Mouse (Mus musculus): ENCODE measurements around the gene Gm49486.

Gene Gm49486

DNA sequence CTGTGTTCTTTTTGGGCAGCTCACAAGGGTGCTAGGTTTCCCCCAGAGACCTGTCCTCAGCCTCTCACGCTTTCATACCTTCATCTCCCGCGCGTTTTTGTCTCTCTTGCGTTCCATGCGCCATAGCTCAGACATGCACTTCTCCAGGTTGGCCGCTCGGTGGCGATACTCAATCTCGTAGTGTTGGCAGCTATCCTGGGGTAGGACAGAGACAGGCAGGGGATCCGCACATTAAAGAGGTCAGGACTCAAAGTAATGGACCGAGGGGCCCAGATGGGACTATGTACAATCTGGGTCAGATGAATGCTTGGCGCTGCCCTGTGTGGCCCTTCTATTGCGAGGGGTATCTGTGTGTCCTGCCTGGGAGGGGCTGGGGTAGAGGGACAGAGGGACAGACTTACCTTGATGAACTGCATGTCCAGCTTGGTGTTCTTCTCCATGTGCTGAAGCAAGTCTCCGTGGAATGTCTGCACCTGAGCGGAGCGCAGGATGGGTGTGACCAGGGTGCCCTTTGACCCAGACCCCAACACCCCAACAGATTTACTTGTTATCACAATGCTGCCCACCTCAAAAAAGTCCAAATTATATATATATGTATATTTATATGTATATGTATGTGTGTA, 42.0 kb downstream of the Gm49486 start:
- DNase-seq = peak; percentile 76

DNA sequence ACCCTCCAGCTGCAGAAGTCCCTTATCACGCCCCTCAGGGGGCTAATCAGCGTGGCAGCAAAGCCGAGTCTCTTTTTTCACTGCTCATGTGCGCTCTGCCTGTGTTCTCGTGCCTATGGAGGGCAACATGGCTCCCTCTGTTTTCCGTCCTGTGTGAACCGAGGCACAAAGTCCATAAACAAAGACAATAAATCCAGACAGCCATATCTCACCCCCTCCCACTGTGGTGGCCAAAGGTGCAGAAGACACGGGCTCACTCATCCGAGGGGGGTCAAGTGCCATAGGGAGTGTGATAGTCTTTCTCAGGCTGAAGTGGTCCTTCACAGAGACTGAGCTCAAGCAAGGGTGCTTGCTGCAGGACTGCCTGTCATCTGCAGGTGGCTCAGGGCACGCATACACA, 43.8 kb downstream of the Gm49486 start:
- DNase-seq = no peak

DNA sequence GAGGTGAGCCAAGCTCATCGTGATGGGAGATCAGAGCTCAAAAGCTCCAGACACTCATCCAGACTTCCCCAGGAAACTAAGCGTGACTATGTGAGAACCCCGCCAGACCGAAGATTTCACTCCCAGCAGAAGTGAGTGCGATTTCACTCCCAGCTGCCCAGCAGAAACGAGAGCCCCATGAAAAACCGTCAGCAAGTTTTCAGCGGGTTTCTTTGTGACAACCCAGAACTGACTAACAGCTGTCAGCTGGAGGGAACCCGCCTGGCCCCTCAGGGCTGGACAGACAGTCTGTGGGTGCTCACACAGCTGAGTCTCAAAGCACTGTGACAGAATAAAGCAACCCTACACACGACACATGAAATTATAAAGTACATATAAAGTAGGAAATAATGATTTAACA, 48.5 kb downstream of the Gm49486 start:
- no peak for DNase-seq

DNA sequence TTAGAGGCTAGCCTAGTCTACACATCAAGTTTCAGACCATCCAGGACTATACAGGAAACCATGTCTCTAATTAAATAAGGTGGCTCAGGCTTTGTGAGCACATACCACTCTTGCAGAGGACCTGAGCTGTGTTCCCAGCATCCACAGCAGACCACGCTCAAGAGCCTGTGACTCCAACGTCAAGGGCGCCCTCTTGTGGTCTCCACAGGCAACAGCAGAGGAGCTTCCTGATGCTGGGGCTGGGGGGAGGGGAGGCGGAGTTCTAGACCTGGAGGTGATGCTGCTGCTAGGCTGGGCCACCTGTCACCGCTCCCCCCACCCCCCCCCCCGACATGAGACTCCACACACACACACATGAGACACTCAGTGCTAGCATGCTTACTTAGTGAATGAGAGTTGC, 51.0 kb downstream of the Gm49486 start:
- DNase-seq = peak; percentile 70

DNA sequence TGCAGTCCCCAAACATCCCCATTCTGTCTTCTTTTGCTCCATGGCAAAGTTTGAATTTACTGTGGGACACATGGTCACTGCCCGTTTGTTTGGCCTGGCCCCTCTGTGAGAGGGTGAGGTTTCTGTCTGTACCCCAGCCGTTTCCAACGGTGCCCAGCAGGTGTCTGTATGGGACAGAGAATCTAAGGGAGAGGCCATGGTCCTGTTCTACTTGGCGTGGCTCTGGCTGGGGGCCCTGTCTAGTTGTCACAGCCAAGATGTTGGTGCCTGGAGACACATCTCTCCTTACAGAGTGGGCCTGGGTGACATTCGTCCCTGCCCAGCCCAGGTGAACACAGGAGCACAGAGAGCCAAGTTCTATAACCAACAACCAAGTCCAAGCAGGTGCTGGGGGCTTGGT, 51.7 kb downstream of the Gm49486 start:
- peak; percentile 35 for DNase-seq

DNA sequence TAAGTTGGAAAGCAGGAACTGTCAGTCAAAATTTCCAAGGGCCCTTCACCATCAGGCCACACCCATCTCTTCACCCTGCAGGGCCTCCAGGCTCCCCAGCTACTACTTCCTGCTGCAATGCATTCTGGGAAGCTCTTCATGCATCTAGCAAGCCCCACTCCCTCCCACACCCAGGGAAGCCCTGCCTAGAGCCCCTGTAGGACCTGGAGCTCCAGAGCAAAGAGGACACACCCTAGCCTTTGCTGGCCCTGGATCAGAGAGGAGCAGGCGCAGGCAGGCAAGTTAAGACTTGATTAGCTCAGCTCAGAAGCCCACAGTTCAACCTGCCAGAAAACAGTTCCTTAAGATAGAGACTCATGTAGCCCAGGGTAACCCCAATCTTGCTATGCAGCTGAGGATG, 52.2 kb downstream of the Gm49486 start:
- DNase-seq = peak; percentile 72

DNA sequence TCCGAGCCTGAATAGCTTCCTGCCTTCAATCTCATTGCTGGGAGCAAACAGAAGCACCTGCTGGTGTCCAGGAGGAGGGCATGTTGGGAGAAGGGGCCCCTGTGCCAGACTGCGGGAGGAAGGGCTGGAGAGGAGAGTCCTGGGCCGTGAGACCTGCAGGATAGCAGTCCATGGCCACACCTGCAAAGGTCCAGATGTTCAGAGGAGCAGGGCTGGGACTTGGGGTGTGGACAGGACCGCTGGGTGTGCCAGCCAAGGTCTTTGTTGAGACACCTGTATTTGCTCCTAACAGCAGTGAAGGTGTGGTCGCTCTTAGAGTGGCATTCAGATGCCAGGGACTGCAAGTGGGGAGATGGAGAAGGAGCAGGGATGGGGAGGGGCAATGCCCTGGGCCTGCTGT, 53.2 kb downstream of the Gm49486 start:
- DNase-seq = no peak

DNA sequence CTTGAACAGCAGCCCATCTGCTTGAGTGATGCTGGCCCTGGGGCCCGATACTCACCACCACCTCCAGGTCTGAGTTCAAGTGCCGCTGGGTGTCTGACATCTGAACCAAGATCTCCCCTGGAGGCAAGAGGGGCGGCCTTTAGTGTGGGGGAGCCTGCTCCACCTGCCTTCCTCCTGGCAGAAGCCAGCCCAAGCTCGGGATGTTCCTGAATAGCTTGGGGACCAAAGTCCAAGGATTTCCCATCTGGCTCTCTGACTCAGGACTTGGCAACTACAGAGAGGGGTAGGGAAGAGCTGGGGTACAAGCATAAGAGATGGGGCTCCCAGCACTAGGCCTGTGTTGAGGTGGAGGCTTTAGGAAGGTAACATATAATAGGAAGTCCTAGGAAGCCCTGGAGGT, 54.2 kb downstream of the Gm49486 start:
- no peak for DNase-seq

DNA sequence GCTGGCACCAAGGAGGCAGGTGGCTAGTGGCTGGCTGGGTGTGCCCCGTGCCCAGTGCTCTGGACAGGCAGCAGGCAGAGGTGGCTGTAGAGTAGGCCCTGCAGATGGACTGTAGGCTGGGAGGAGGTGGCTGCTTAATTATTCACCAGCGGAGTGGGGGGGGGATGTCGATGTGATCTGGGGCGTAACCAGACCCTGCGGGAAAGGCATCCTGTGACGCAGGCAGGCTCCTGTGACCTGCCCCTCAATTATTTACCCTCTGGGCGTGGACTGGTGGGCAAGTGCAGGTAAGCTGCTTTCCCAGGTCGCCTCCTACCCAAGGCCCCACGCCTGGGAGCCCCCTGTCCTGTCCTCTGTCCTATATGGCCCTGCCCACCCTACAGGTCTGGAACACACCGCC, 56.2 kb downstream of the Gm49486 start, which contains the start of gene Baiap2l2:
Baiap2l2 (minus strand) TSS at position 139 of the 400 bp plus-strand sequence.
- no peak for DNase-seq

DNA sequence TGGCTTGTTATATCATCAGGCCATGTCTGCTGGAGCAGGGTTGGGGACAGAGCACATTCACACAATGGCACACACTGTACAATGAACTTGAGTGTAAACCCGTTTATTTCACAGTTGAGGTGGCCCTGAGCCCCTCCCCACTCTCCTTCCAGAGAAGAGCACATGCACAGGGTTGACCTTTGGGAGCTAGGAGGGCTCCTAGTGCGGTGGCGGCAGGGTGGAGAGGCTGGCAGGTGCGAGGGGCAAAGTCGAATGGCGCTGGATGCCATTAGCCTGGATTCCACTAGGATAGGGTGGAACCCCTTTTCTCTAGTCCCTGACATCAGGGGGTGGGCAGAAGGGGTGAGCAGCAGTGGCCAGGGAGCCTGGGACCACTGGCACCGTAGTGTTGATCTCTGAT, 57.0 kb downstream of the Gm49486 start:
- DNase-seq = no peak

DNA sequence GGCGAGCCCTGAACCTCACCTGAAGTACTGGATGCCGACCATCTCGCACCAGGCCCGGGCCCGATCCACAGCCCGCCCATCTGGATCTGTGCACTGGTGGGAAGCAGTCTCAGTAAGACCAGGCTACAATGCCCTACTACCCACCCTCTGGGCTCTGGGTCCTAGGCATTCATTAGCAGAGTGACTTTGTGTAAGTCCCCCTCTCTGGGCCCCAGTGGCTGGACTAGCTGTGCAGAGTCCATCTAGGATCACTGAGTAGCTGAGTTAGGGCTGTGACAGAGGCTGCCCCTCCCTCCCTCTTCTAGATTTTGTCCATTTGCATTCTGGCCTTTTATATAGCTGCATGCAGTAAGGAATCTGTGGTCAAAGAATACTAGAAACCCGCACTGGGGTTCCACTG, 57.9 kb downstream of the Gm49486 start:
- no peak for DNase-seq

DNA sequence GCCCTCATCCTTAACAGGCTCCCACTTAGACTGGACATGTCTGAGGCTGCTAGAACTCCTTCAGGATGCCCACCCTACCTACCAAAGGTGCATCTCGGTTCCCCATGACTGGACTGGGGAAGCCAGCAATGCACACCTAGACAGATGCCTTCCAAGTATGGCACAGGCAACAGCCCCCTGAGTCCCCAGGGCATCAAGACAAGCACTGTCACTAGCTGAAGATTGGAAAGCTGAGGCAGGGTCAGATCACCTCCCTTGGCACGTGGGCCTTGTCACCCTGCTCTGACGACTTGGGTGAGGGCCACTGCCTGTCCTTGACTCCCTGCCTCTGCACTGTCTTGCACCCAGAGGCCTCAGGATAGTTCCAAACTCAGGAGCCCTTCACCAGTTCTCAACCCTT, 59.2 kb downstream of the Gm49486 start:
- no peak for DNase-seq

DNA sequence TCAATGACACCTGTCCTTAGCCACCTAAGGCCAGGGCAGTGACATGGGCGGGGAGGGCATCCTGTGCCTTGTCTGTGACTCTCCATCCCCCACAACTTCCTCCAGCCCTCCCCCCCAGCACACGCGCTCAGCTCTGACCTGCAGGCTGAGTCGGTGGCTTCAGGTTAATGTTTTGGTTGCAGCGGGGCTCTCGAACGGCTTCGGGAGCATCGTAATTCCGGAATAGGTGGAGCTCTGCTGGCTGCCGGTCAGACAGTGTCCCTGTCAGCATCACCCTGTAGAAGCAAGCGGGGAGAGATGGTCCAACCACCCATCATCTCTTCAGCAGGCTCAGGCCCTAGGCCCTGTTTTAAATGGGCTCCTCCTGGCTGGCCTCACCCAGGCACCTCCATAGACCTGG, 60.2 kb downstream of the Gm49486 start:
- no peak for DNase-seq

DNA sequence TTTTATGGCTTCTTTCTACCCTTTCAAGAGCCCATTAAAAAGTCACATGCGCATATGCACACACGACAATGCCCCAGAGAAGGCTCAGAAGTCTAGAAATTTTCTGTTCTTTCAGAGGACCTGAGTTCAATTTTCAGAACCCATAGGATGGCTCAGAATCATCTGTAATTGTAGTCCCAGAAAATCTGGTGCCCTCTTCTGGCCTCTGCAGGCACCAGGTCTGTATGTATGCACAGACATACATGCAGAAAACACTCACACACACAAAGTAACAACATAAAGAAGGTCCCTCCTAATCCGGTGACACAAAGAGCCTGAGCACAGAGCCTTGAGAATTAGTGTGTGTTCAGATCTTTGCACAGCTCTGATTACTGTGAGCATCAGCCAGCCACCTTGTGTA, 61.1 kb downstream of the Gm49486 start:
- peak; percentile 19 for DNase-seq

DNA sequence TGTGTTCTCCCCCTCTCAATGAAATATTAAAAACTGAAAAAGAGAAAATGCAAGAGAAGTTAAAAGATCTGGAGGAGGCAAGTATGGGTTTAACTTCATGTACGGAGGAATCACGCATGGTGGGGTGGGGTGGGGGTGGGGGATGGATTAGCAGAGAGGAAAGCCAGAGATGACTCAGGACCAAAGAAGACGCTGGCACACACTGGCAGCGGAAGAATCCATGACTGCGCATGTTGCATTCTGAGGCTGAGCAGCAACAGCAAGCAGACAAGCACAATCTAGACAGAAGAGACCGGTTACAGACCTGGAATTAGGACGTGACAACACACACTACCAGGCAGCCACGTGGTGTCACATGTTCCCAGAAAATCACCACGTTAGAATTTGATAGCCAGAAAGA, 63.6 kb downstream of the Gm49486 start:
- DNase-seq = no peak

DNA sequence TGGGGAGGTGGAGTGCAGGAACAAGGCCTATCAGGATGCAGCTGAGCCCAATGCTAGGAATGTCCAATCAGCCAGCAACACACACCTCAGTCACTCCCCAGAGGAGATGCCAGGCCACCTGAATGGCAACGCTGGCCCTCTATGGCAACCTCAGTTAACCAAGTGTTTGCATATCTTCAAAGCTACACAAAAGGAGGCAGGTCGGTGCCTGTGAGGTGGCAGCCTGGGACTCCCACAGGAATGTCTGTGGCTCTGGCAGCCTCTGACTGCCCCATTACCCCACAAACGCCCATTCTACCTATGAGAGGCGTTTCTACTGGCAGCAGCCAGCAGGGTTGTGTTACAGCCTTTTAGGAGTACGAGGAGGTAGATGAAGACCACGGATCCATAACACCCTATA, 69.4 kb downstream of the Gm49486 start:
- no peak for DNase-seq

DNA sequence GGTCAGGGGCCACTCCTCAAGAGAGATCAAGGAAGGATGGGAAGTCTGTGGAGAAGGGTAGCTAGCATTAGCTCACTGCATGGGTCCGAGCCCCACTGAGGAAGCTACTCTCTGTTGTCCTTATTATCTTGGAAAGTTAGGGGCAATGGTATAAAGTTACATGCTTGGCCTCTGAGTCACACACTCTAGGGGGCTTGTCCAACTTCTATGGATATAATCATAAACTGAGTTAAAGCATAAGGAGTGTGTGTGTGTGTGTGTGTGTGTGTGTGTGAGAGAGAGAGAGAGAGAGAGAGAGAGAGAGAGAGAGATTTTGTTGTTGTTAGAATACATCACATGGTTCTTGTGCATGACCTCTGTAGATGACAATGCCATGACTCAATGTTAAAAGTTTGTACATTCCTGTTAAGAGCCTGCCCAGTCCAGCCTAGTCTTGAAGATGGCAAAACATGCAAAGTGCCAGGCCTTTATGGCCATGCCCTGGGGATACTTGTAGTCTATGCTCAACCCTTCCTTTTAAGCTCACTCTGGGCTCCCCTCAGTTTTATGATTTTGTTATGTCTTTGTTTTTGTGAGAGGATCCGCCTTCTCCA, 70.5 kb downstream of the Gm49486 start:
- DNase-seq = no peak

DNA sequence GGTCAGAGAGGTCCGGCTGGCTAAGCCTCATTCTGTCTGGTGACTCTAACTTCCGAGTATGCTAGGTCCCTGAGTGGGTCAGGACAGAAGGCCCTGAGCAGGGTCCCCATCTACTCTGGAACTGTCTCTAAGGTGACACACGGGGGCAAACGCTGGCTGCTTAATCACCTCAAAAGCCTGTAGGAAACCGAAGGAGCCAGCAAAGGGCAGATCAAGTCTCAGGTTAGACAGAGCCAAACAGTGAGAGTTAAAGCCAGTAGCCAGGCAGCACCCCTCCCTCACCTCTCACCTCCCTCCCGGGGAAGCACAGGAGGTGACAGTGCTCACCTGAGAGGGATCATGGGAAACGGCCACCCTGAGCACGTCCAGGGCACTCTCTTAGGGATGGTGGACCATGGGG, 74.5 kb downstream of the Gm49486 start:
- DNase-seq = peak; percentile 62

DNA sequence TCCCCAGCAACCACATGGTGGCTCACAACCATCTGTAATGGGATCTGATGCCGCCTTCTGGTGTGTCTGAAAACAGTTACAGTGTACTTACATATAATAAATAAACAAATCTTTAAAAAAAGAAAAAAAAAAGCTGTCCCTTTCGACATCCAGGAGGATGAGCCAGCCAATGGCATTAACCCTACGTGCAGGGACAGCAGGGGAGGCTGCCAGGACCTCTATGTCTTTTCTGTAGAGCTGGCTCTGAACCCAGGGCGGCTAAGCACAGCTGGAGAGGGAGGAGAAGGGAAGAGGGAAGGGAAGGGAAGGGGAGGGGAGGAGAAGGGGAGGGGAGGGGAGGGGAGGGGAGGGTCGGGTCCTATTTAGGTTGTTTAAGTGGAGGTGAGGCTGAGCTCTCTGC, 75.6 kb downstream of the Gm49486 start:
- DNase-seq = no peak

DNA sequence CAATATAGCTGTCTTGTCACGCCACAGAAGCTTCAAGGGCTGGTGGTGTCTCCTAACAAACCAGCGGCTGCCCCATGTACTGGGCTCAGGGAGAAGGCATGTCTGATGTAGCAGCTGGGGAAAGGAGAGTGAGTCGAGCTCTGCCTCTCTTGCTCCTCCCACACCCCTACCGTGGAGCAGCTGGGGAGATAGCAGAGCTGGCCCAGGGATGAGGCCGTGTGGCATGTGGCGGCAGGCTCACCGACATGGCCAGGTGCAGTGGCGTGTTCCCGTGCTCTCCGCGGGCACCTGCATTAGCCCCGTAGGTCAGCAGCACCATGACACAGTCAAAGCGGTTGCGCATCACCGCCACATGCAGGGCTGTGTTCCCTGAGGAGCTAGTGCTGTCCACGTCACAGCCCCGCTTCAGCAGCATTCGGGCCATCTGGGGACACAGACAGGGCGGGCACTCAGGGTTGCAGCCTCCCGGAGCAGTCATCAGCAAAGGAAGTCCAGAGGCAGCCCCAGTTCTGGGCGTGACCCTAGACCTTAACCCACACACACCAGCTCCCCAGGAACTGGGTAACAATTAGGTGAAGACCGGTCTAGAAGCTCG, 76.9 kb downstream of the Gm49486 start:
- no peak for DNase-seq
